Mouse (Mus musculus): ENCODE results near the gene Phf21a. TPM values are rescaled to one million over a fixed set of nuclear protein-coding genes. Genes with fewer than 3 reads are reported as not detected.

The Phf21a gene
- polyA plus RNA-seq, 1 experiment from 2014 or later: 34.1 TPM

DNA sequence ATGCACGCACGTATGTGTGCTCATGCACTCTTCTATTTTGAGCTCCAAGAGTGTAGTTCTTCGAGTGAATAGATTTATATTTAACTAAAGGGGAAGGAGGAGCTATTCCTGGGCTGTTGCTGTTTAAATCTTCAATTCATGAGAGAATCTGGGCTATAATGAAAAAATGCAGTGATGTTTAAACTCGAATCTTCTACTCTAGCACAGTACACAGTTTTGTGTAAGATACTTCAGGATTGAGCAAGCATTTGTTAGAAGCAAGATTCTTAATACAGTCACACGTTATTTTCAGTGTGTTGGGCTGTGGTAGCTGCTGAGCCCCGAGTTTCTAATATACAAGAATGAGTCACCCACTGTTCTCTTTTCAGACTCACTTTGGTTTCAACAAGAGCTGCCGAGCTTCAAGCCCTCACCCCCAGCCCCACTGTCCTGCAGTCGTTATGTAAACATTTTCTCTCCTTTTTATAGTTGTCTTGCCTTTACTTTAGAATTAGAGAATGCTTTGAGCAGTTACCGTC lies 173.2 kb downstream of the Phf21a start:
- Histone ChIP-seq H3K4me2 (ENCODE audit: low read depth) (no peak overlapping the region), H3K4me3 (ENCODE audit: low read depth, low read length) (no peak overlapping the region), H3K9me3 (ENCODE audit: control insufficient read depth, low read length) (no peaks in the 10 kb centered on the region), H3K36me3 (ENCODE audit: control insufficient read depth, insufficient read depth, low read length) (no peaks in the 10 kb centered on the region; the same call in 1 of the 2 replicates), H3K4me1 (ENCODE audit: control insufficient read depth, insufficient read depth, low read length) (no peaks in the 10 kb centered on the region), H3K27me3 (ENCODE audit: control insufficient read depth, insufficient read depth, low read length) (no peaks in the 10 kb centered on the region), H3K27ac (ENCODE audit: low read depth, low read length) (no peak overlapping the region), H3K9ac (ENCODE audit: low read length) (no peak overlapping the region)
- DNase-seq (ENCODE audit: low spot score) (no peak), ATAC-seq (ENCODE audit: insufficient read depth, low FRiP score, low TSS enrichment) (no peak)
- 81% methylated on average over 9 of the region's 9 CpGs for WGBS

DNA sequence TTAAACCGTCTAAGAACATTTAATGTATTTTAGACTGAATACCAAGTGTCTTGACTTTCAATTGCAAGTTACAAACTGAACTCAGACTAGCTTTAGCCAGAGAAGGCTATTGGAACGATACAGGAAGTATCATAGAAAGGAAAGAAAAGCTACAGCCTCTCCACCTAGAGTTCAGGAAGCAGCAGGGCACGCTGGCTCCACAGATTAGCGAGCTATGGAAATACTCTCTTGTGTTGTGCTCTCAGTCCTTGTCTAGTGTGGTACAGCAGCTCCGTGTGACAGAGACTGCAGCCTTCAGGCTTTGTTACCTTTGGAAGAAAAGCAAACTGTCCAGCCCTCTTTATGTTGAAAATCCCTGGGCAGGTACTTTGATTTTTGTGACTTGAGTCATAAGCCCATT lies 176.3 kb downstream of the Phf21a start:
- 94% methylated on average over 5 of the region's 5 CpGs for WGBS
- no peak for ATAC-seq (ENCODE audit: insufficient read depth, low FRiP score, low TSS enrichment)
- H3K27ac ChIP-seq (ENCODE audit: low read depth, low read length): no peak overlapping the region
- H3K27me3 ChIP-seq (ENCODE audit: control insufficient read depth, insufficient read depth, low read length): no peaks in the 10 kb centered on the region
- H3K9ac ChIP-seq (ENCODE audit: low read length): no peak overlapping the region
- no peaks in the 10 kb centered on the region for H3K9me3 ChIP-seq (ENCODE audit: control insufficient read depth, low read length)
- no peak overlapping the region for H3K4me3 ChIP-seq (ENCODE audit: low read depth, low read length)
- no peaks in the 10 kb centered on the region; the same call in 1 of the 2 replicates for H3K36me3 ChIP-seq (ENCODE audit: control insufficient read depth, insufficient read depth, low read length)
- H3K4me1 ChIP-seq (ENCODE audit: control insufficient read depth, insufficient read depth, low read length): no peaks in the 10 kb centered on the region
- DNase-seq (ENCODE audit: low spot score): no peak
- H3K4me2 ChIP-seq (ENCODE audit: low read depth): no peak overlapping the region

DNA sequence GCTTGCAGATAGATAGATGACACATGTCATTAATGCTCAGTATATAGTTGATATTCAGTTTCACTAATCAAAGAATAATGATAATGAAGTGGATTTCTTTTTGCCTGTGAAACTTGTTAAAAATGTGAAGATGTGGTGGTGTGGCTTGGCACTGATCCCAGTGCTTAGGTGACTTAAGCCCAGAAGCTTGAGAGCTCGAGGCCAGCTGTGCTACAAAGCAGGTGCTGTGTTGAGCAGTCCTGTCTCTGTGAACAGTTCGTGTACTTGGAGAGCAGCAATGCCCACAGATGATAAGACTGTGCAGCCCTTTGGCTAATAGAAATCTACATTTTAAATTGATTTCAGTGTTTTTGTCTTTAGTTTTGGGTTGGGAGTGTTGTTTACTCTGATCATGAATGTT lies 179.6 kb downstream of the Phf21a start:
- ATAC-seq (ENCODE audit: insufficient read depth, low FRiP score, low TSS enrichment) (no peak), DNase-seq (ENCODE audit: low spot score) (no peak)
- Histone ChIP-seq H3K27me3 (ENCODE audit: control insufficient read depth, insufficient read depth, low read length) (no peaks in the 10 kb centered on the region), H3K9ac (ENCODE audit: low read length) (no peak overlapping the region), H3K4me2 (ENCODE audit: low read depth) (no peak overlapping the region), H3K9me3 (ENCODE audit: control insufficient read depth, low read length) (no peaks in the 10 kb centered on the region), H3K36me3 (ENCODE audit: control insufficient read depth, insufficient read depth, low read length) (no peaks in the 10 kb centered on the region; the same call in 1 of the 2 replicates), H3K4me3 (ENCODE audit: low read depth, low read length) (no peak overlapping the region), H3K4me1 (ENCODE audit: control insufficient read depth, insufficient read depth, low read length) (no peaks in the 10 kb centered on the region), H3K27ac (ENCODE audit: low read depth, low read length) (no peak overlapping the region)
- 77% methylated on average over 2 of the region's 2 CpGs for WGBS

DNA sequence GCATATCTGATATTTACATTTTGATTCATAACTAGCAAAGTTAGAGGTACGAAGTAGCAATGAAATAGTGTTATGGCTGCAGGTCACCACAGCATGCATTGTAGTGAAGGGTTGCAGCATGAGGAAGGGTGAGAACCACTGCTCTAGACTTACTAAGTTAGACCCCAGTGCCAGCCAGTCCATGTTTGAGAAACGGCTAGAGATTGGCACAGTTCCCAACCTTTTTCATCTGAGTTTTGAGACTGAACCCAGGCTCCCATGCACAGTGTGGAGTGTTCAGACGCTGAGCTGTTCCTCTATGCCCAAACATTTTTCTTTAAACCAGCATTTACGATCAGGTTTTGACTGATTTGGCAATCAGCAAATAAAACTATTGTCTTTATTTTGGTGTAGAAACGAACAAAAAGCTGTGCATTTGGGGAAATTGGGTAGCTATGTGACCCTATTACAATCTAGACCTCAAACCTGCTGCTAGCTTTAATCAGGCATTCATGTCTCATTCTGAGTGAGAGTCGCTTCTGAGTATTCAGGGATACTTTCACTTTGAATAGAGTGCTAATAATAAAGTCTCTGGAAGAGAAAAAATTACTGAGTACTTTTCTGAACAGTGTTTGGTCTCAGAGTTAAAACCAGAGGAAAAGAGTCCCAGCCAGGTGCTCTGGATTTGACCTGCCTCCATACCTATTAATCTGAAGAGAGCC lies 180.3 kb downstream of the Phf21a start:
- no peaks in the 10 kb centered on the region for H3K27me3 ChIP-seq (ENCODE audit: control insufficient read depth, insufficient read depth, low read length)
- H3K9ac ChIP-seq (ENCODE audit: low read length): no peak overlapping the region
- H3K9me3 ChIP-seq (ENCODE audit: control insufficient read depth, low read length): no peaks in the 10 kb centered on the region
- ATAC-seq (ENCODE audit: insufficient read depth, low FRiP score, low TSS enrichment) (no peak), DNase-seq (ENCODE audit: low spot score) (no peak)
- no peaks in the 10 kb centered on the region for H3K4me1 ChIP-seq (ENCODE audit: control insufficient read depth, insufficient read depth, low read length)
- no peak overlapping the region for H3K27ac ChIP-seq (ENCODE audit: low read depth, low read length)
- WGBS: 90% methylated on average over 6 of the region's 6 CpGs
- no peak overlapping the region for H3K4me3 ChIP-seq (ENCODE audit: low read depth, low read length)
- H3K4me2 ChIP-seq (ENCODE audit: low read depth): no peak overlapping the region
- H3K36me3 ChIP-seq (ENCODE audit: control insufficient read depth, insufficient read depth, low read length): no peaks in the 10 kb centered on the region; the same call in 1 of the 2 replicates

DNA sequence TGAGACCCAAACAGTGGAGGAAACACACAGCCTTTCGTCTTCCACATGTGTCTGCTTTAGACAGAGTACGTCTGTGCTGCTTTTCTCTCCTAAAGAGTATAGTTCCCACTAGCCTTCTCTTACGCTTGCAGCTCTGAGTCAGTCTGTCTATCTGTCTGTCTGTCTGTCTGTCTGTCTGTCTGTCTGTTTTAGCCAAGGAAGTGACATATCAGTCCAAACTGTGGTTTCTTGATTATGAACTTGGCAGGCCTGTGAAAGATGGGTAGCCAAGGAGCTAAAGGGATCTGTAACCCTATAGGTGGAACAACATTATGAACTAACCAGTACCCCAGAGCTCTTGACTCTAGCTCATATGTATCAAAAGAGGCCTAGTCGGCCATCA lies 180.9 kb downstream of the Phf21a start:
- 93% methylated on average over 4 of the region's 4 CpGs for WGBS
- DNase-seq (ENCODE audit: low spot score) (no peak), ATAC-seq (ENCODE audit: insufficient read depth, low FRiP score, low TSS enrichment) (no peak)
- H3K27ac ChIP-seq (ENCODE audit: low read depth, low read length): no peak overlapping the region
- H3K27me3 ChIP-seq (ENCODE audit: control insufficient read depth, insufficient read depth, low read length): no peaks in the 10 kb centered on the region
- no peak overlapping the region for H3K4me3 ChIP-seq (ENCODE audit: low read depth, low read length)
- H3K4me1 ChIP-seq (ENCODE audit: control insufficient read depth, insufficient read depth, low read length): no peaks in the 10 kb centered on the region
- H3K9me3 ChIP-seq (ENCODE audit: control insufficient read depth, low read length): no peaks in the 10 kb centered on the region
- H3K9ac ChIP-seq (ENCODE audit: low read length): no peak overlapping the region
- no peaks in the 10 kb centered on the region; the same call in 1 of the 2 replicates for H3K36me3 ChIP-seq (ENCODE audit: control insufficient read depth, insufficient read depth, low read length)
- H3K4me2 ChIP-seq (ENCODE audit: low read depth): no peak overlapping the region

DNA sequence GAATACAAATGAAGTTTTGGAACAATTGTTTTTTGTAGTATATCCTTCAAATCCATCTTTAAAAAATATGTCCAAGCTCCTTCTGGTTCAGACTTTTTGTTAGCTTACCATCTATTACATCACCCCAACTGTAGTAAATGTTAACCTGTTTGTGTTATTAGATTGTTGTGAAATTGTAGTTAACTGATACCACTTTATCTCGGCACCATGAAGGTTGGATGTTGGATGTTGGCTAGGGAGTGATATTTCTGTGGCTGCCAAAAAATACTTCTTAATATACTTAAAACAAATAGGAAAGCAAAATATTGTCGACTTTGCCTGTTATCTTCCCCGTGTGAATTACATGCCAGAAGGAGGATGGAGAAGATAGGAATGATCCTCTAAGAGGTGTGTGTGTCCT lies 184.9 kb downstream of the Phf21a start:
- DNase-seq (ENCODE audit: low spot score) (no peak), ATAC-seq (ENCODE audit: insufficient read depth, low FRiP score, low TSS enrichment) (no peak)
- Histone ChIP-seq H3K4me2 (ENCODE audit: low read depth) (no peak overlapping the region), H3K27me3 (ENCODE audit: control insufficient read depth, insufficient read depth, low read length) (no peaks in the 10 kb centered on the region), H3K9ac (ENCODE audit: low read length) (no peak overlapping the region), H3K36me3 (ENCODE audit: control insufficient read depth, insufficient read depth, low read length) (no peaks in the 10 kb centered on the region), H3K27ac (ENCODE audit: low read depth, low read length) (no peak overlapping the region), H3K4me3 (ENCODE audit: low read depth, low read length) (no peak overlapping the region), H3K4me1 (ENCODE audit: control insufficient read depth, insufficient read depth, low read length) (no peaks in the 10 kb centered on the region), H3K9me3 (ENCODE audit: control insufficient read depth, low read length) (no peaks in the 10 kb centered on the region)
- 90% methylated on average over 3 of the region's 3 CpGs for whole genome bisulfite sequencing

DNA sequence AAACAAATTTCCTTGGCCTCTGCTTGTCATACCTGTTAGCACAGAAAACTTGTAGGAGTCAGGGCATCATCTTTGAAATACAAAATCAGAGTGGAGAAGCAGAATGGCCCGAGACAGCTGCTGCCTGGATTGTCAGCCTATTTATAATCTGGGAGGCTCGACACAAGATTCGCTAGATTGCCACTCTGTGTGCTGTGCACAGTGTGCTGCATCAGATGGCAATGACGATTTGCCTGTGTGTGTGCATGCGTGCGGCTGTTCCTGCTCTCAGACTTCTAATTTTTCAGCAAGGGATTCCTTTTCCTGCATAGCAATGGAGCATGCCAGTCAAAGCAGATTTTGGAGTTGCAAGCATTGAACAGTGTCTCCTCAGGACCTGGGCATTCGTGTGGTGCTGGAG lies 185.7 kb downstream of the Phf21a start:
- Histone ChIP-seq H3K9ac (ENCODE audit: low read length) (no peak overlapping the region), H3K36me3 (ENCODE audit: control insufficient read depth, insufficient read depth, low read length) (no peaks in the 10 kb centered on the region), H3K27ac (ENCODE audit: low read depth, low read length) (no peak overlapping the region), H3K4me2 (ENCODE audit: low read depth) (no peak overlapping the region), H3K27me3 (ENCODE audit: control insufficient read depth, insufficient read depth, low read length) (no peaks in the 10 kb centered on the region), H3K4me1 (ENCODE audit: control insufficient read depth, insufficient read depth, low read length) (no peaks in the 10 kb centered on the region), H3K9me3 (ENCODE audit: control insufficient read depth, low read length) (no peaks in the 10 kb centered on the region), H3K4me3 (ENCODE audit: low read depth, low read length) (no peak overlapping the region)
- no peak for ATAC-seq (ENCODE audit: insufficient read depth, low FRiP score, low TSS enrichment)
- DNase-seq (ENCODE audit: low spot score): no peak
- WGBS: 85% methylated on average over 7 of the region's 7 CpGs

DNA sequence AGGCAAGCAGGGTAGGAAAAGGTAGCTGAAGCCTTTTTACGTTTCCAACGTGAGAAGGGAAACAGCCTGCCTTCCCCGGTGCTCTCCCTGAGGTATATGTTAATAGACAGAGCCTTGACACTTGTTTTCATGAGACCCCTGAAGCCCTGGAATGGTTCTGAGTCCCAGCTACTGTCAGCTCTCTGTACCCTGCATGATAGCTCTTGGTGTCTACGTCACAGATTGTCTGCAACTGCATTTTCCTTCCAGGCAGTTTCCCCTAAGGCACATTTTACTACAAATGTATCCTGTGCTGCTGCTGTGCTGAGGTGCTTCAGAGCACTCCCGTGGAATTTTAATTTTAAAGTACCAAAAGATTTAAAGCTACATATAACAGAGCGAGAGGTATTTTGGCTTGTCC lies 186.5 kb downstream of the Phf21a start:
- Histone ChIP-seq H3K4me1 (ENCODE audit: control insufficient read depth, insufficient read depth, low read length) (no peaks in the 10 kb centered on the region), H3K27ac (ENCODE audit: low read depth, low read length) (no peak overlapping the region), H3K4me3 (ENCODE audit: low read depth, low read length) (no peak overlapping the region), H3K9me3 (ENCODE audit: control insufficient read depth, low read length) (no peaks in the 10 kb centered on the region), H3K4me2 (ENCODE audit: low read depth) (no peak overlapping the region), H3K27me3 (ENCODE audit: control insufficient read depth, insufficient read depth, low read length) (no peaks in the 10 kb centered on the region), H3K36me3 (ENCODE audit: control insufficient read depth, insufficient read depth, low read length) (no peaks in the 10 kb centered on the region), H3K9ac (ENCODE audit: low read length) (no peak overlapping the region)
- no peak for ATAC-seq (ENCODE audit: insufficient read depth, low FRiP score, low TSS enrichment)
- no peak for DNase-seq (ENCODE audit: low spot score)
- WGBS: 83% methylated on average over 6 of the region's 6 CpGs

DNA sequence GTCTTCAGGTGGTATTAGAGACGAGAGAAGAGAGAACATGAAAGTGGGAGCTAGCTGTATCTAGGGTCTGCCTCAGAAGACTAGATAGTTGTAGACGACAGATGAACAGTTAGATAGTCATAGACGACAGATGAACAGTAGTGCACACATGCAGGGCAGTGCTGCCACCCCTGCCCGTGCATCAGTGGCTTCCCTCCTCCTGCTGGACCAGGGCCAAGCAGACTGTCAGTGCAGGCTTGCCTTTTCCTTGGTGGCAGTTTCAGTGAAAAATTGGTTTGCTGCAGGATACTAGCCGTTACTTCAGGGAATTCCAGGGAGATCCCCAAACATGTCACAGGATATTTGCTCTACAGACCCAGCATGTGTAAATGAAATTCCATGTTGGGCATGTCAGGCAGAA lies 192.7 kb downstream of the Phf21a start:
- H3K27ac ChIP-seq (ENCODE audit: low read depth, low read length): no peak overlapping the region
- H3K9ac ChIP-seq (ENCODE audit: low read length): no peak overlapping the region
- H3K4me1 ChIP-seq (ENCODE audit: control insufficient read depth, insufficient read depth, low read length): no peaks in the 10 kb centered on the region
- H3K27me3 ChIP-seq (ENCODE audit: control insufficient read depth, insufficient read depth, low read length): no peaks in the 10 kb centered on the region
- no peak overlapping the region for H3K4me2 ChIP-seq (ENCODE audit: low read depth)
- no peak for DNase-seq (ENCODE audit: low spot score)
- 79% methylated on average over 5 of the region's 5 CpGs for WGBS
- ATAC-seq (ENCODE audit: insufficient read depth, low FRiP score, low TSS enrichment): no peak
- no peaks in the 10 kb centered on the region for H3K36me3 ChIP-seq (ENCODE audit: control insufficient read depth, insufficient read depth, low read length)
- H3K4me3 ChIP-seq (ENCODE audit: low read depth, low read length): no peak overlapping the region
- H3K9me3 ChIP-seq (ENCODE audit: control insufficient read depth, low read length): no peaks in the 10 kb centered on the region

Measured in neural tube, embryonic 11.5 days (tissue).